Mouse (Mus musculus) lung, embryonic 15.5 days (tissue): Measurements from ENCODE around the gene Lclat1. TPM values are rescaled to one million over a fixed set of nuclear protein-coding genes. Genes with fewer than 3 reads are reported as not detected.
"Not testable (repeated sequence)": the region's sequence is repeated elsewhere in the genome, so short reads cannot be mapped to it uniquely, and the experiment has no call there.

ENCODE experiments used
- ATAC-seq: fragments of 200-750 bp; cut with Nextera tagmentation; 2 replicates; pipeline ENCODE4 v1.8.0; 2017; ENCODE audit warnings: moderate number of reproducible peaks, borderline replicate concordance; ENCODE audit not compliant: low FRiP score, low TSS enrichment; ENCODE audit errors: extremely low read depth
- H3K27ac ChIP-seq: fragments of 300-500 bp; sonication (generic); 2 replicates; pipeline ENCODE4 v1.5.1; 2015; ENCODE audit warnings: moderate library complexity, mild to moderate bottlenecking, inconsistent platforms
- H3K27me3 ChIP-seq: fragments of 300-500 bp; sonication (generic); 2 replicates; pipeline ENCODE4 v1.6.1; 2015; ENCODE audit warnings: inconsistent platforms
- H3K36me3 ChIP-seq: fragments of 300-500 bp; sonication (generic); 2 replicates; pipeline ENCODE4 v1.6.1; 2015; ENCODE audit warnings: inconsistent platforms
- H3K4me1 ChIP-seq: fragments of 300-500 bp; sonication (generic); 2 replicates; pipeline ENCODE4 v1.6.1; 2015; ENCODE audit warnings: inconsistent platforms
- H3K4me2 ChIP-seq: fragments of 300-500 bp; sonication (generic); 2 replicates; pipeline ENCODE4 v1.6.1; 2015; ENCODE audit warnings: inconsistent platforms, mild to moderate bottlenecking, moderate library complexity
- H3K4me3 ChIP-seq: fragments of 300-500 bp; sonication (generic); 2 replicates; pipeline ENCODE4 v1.5.1; 2015; ENCODE audit warnings: mild to moderate bottlenecking, inconsistent platforms
- H3K9ac ChIP-seq: fragments of 300-500 bp; sonication (generic); 2 replicates; pipeline ENCODE4 v1.6.1; 2015; ENCODE audit warnings: inconsistent platforms
- H3K9me3 ChIP-seq: fragments of 300-500 bp; sonication (generic); 2 replicates; pipeline ENCODE4 v1.6.1; 2016; ENCODE audit warnings: inconsistent platforms
- WGBS: fragments of 180-500 bp; shearing (Covaris S2); methylation state at CpG from one replicate; pipeline ENCODE4 v1.1.7; 2015; 5-methylcytosine and 5-hydroxymethylcytosine counted together
- polyA plus RNA-seq: library from polyadenylated mRNA; unstranded; fragments of >200 nt; fragmentation: Nextera tagmentation; extraction: Ambion mirVana; gene quantifications from 2 replicates; pipeline ENCODE4 v1.2.1, GENCODE M21; 2015

The Lclat1 gene
- polyA plus RNA-seq, 1 experiment from 2014 or later, result 13.4 TPM

- H3K4me1 ChIP-seq, H3K9ac ChIP-seq, H3K4me3 ChIP-seq, H3K4me2 ChIP-seq, H3K27ac ChIP-seq, ATAC-seq, H3K27me3 ChIP-seq, H3K9me3 ChIP-seq, H3K36me3 ChIP-seq: not testable (repeated sequence)
- 96% methylated on average over 3 of the region's 3 CpGs for WGBS
These were observed 45.2 kb downstream of the Lclat1 start for GRCm38 (mm10) chr17:73152790-73153525.

GRCm38 (mm10) chr17:73153672-73154071 is 45.9 kb downstream of the Lclat1 start:
- Histone ChIP-seq H3K4me1 (no peaks in the 10 kb centered on the region), H3K9me3 (no peaks in the 10 kb centered on the region), H3K9ac (no peak overlapping the region), H3K36me3 (no peaks in the 10 kb centered on the region), H3K4me2 (no peak overlapping the region), H3K27me3 (no peaks in the 10 kb centered on the region), H3K27ac (no peak overlapping the region), H3K4me3 (no peak overlapping the region)
- ATAC-seq, result no peak
- WGBS, result 76% methylated on average over 2 of the region's 2 CpGs

GRCm38 (mm10) chr17:73156606-73157005 is 48.8 kb downstream of the Lclat1 start:
- no peak for ATAC-seq

GRCm38 (mm10) chr17:73161795-73162194 is 54.0 kb downstream of the Lclat1 start:
- H3K36me3 ChIP-seq, result peaks cover 6% of the 10 kb centered on the region
- ATAC-seq, result no peak
- 0 out of 2 replicates have a peak, but pooled peaks cover 5% of the 10 kb centered on the region for H3K4me1 ChIP-seq
- no peak overlapping the region for H3K9ac ChIP-seq
- H3K9me3 ChIP-seq, result no peaks in the 10 kb centered on the region
- H3K4me2 ChIP-seq, result no peak overlapping the region
- 52% methylated on average over 6 of the region's 6 CpGs for WGBS
- no peak overlapping the region for H3K4me3 ChIP-seq
- H3K27ac ChIP-seq, result no peak overlapping the region
- no peaks in the 10 kb centered on the region for H3K27me3 ChIP-seq

More at GRCm38 (mm10) chr17:73156606-73157005, 48.8 kb downstream of the Lclat1 start:
- H3K9ac ChIP-seq, result no peak overlapping the region
- WGBS, result 72% methylated on average over 1 of the region's 1 CpGs
- no peaks in the 10 kb centered on the region for H3K9me3 ChIP-seq
- H3K4me2 ChIP-seq, result no peak overlapping the region
- H3K36me3 ChIP-seq, result no peaks in the 10 kb centered on the region
- no peak overlapping the region for H3K4me3 ChIP-seq
- H3K4me1 ChIP-seq, result 0 out of 2 replicates have a peak, but pooled peaks cover 2% of the 10 kb centered on the region
- H3K27me3 ChIP-seq, result no peaks in the 10 kb centered on the region
- no peak overlapping the region for H3K27ac ChIP-seq

- H3K27me3 ChIP-seq, result no peaks in the 10 kb centered on the region
- H3K4me2 ChIP-seq, result no peak overlapping the region
- H3K27ac ChIP-seq, result no peak overlapping the region
- no peak overlapping the region for H3K9ac ChIP-seq
- ATAC-seq, result no peak
- H3K36me3 ChIP-seq, result peaks cover 6% of the 10 kb centered on the region
- H3K4me1 ChIP-seq, result 0 out of 2 replicates have a peak, but pooled peaks cover 5% of the 10 kb centered on the region
- no peak overlapping the region for H3K4me3 ChIP-seq
- WGBS, result 64% methylated on average over 15 of the region's 15 CpGs
- no peaks in the 10 kb centered on the region for H3K9me3 ChIP-seq
These were observed 54.8 kb downstream of the Lclat1 start for GRCm38 (mm10) chr17:73162445-73163208.

- no peak for ATAC-seq
- no peak overlapping the region for H3K9ac ChIP-seq
- WGBS, result 49% methylated on average over 3 of the region's 3 CpGs
These were observed 55.8 kb downstream of the Lclat1 start for GRCm38 (mm10) chr17:73163597-73163996.

GRCm38 (mm10) chr17:73164121-73164520 is 56.3 kb downstream of the Lclat1 start:
- ATAC-seq, result no peak
- 0 out of 2 replicates have a peak, but pooled peaks cover 5% of the 10 kb centered on the region for H3K4me1 ChIP-seq
- 79% methylated on average over 2 of the region's 2 CpGs for WGBS
- no peaks in the 10 kb centered on the region for H3K9me3 ChIP-seq
- H3K9ac ChIP-seq, result no peak overlapping the region
- no peak overlapping the region for H3K4me2 ChIP-seq
- no peak overlapping the region for H3K27ac ChIP-seq
- H3K36me3 ChIP-seq, result peaks cover 6% of the 10 kb centered on the region
- H3K4me3 ChIP-seq, result no peak overlapping the region
- H3K27me3 ChIP-seq, result no peaks in the 10 kb centered on the region

More at GRCm38 (mm10) chr17:73163597-73163996, 55.8 kb downstream of the Lclat1 start:
- Histone ChIP-seq H3K4me1 (0 out of 2 replicates have a peak, but pooled peaks cover 5% of the 10 kb centered on the region), H3K27me3 (no peaks in the 10 kb centered on the region), H3K27ac (no peak overlapping the region), H3K9me3 (no peaks in the 10 kb centered on the region), H3K4me3 (no peak overlapping the region), H3K36me3 (peaks cover 6% of the 10 kb centered on the region), H3K4me2 (no peak overlapping the region)

- no peak overlapping the region for H3K4me2 ChIP-seq
- 92% methylated on average over 7 of the region's 7 CpGs for WGBS
- no peak overlapping the region for H3K4me3 ChIP-seq
- no peak overlapping the region for H3K9ac ChIP-seq
- no peak overlapping the region for H3K27ac ChIP-seq
- H3K36me3 ChIP-seq, result peaks cover 6% of the 10 kb centered on the region
- no peak for ATAC-seq
- H3K27me3 ChIP-seq, result no peaks in the 10 kb centered on the region
- H3K9me3 ChIP-seq, result no peaks in the 10 kb centered on the region
- peaks cover 6% of the 10 kb centered on the region; the same call in 1 of the 2 replicates for H3K4me1 ChIP-seq
These were observed 61.7 kb downstream of the Lclat1 start for GRCm38 (mm10) chr17:73169461-73169860.

- H3K36me3 ChIP-seq, result peaks cover 3% of the 10 kb centered on the region; the same call in 1 of the 2 replicates
- H3K27me3 ChIP-seq, result no peaks in the 10 kb centered on the region
- H3K9ac ChIP-seq, result no peak overlapping the region
- no peak overlapping the region for H3K4me3 ChIP-seq
- WGBS, result 86% methylated on average over 5 of the region's 5 CpGs
- no peaks in the 10 kb centered on the region for H3K9me3 ChIP-seq
- ATAC-seq, result no peak
- no peak overlapping the region for H3K27ac ChIP-seq
- H3K4me2 ChIP-seq, result no peak overlapping the region
- H3K4me1 ChIP-seq, result peaks cover 13% of the 10 kb centered on the region
These were observed 62.4 kb downstream of the Lclat1 start for GRCm38 (mm10) chr17:73170141-73170540.

GRCm38 (mm10) chr17:73174083-73174562 is 66.3 kb downstream of the Lclat1 start:
- Histone ChIP-seq H3K27me3 (no peaks in the 10 kb centered on the region), H3K9me3 (no peaks in the 10 kb centered on the region), H3K4me2 (no peak overlapping the region), H3K4me3 (no peak overlapping the region), H3K9ac (no peak overlapping the region), H3K27ac (peak overlapping the region; percentile 75; the same call in 1 of the 2 replicates), H3K36me3 (no peaks in the 10 kb centered on the region; the same call in 1 of the 2 replicates), H3K4me1 (peaks cover 14% of the 10 kb centered on the region)
- 35% methylated on average over 5 of the region's 5 CpGs for WGBS
- ATAC-seq, result peak; percentile 96

- H3K9me3 ChIP-seq, result no peaks in the 10 kb centered on the region
- WGBS, result 55% methylated on average over 5 of the region's 5 CpGs
- no peak overlapping the region for H3K4me3 ChIP-seq
- no peak overlapping the region for H3K9ac ChIP-seq
- no peak overlapping the region for H3K27ac ChIP-seq
- ATAC-seq, result no peak
- H3K27me3 ChIP-seq, result no peaks in the 10 kb centered on the region
- no peak overlapping the region for H3K4me2 ChIP-seq
- peaks cover 14% of the 10 kb centered on the region for H3K4me1 ChIP-seq
- no peaks in the 10 kb centered on the region; the same call in 1 of the 2 replicates for H3K36me3 ChIP-seq
These were observed 67.9 kb downstream of the Lclat1 start for GRCm38 (mm10) chr17:73175720-73176119.

- WGBS, result 87% methylated on average over 4 of the region's 4 CpGs
- H3K27ac ChIP-seq, result no peak overlapping the region
- H3K9ac ChIP-seq, result no peak overlapping the region
- H3K36me3 ChIP-seq, result no peaks in the 10 kb centered on the region
- H3K4me3 ChIP-seq, result no peak overlapping the region
- no peaks in the 10 kb centered on the region for H3K27me3 ChIP-seq
- no peaks in the 10 kb centered on the region for H3K9me3 ChIP-seq
- no peak for ATAC-seq
- H3K4me1 ChIP-seq, result peaks cover 14% of the 10 kb centered on the region
- no peak overlapping the region for H3K4me2 ChIP-seq
These were observed 69.3 kb downstream of the Lclat1 start for GRCm38 (mm10) chr17:73177079-73177478.
